Mouse (Mus musculus): Measurements from ENCODE around the gene Pcp4.
A peak's percentile ranks its signal among the peaks of the same experiment; 100 is the strongest.
"Not testable (repeated sequence)": the region's sequence is repeated elsewhere in the genome, so short reads cannot be mapped to it uniquely, and the experiment has no call there.

Gene Pcp4

GRCm38 (mm10) chr16:96467445-96467844 is at the start of gene Pcp4:
Pcp4 (plus strand) TSS chr16:96467606.
- peak; percentile 80 for DNase-seq

GRCm38 (mm10) chr16:96425044-96425443 is 42.4 kb upstream of the Pcp4 start:
- no peak for DNase-seq

DNA sequence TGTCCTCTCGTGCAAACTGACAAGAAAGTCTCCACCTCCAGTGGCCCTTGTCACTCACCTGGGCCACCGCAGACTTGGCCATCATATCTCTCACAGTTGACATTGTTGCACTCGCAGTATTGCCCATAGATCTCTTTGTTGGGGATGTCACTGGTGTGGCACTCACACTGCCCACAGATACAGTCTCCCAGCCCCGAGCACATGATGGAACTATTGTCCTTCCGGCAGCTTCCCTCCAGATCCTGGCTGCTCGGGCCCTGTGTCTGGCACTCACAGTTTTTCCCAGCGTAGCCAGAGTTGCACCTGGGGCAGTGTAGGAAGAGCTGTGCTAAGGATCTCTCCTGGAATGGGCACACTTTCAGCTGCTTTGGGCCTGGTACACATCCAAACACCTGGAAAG is 40.7 kb upstream of the Pcp4 start:
- no peak for DNase-seq

- no peak for DNase-seq
These were observed 38.4 kb upstream of the Pcp4 start for GRCm38 (mm10) chr16:96429046-96429445.

- DNase-seq: no peak
These were observed 34.1 kb upstream of the Pcp4 start for GRCm38 (mm10) chr16:96433266-96433665.

- DNase-seq: no peak
These were observed 33.2 kb upstream of the Pcp4 start for GRCm38 (mm10) chr16:96434024-96434785.

- DNase-seq: no peak
These were observed 28.5 kb upstream of the Pcp4 start for GRCm38 (mm10) chr16:96438946-96439345.

DNA sequence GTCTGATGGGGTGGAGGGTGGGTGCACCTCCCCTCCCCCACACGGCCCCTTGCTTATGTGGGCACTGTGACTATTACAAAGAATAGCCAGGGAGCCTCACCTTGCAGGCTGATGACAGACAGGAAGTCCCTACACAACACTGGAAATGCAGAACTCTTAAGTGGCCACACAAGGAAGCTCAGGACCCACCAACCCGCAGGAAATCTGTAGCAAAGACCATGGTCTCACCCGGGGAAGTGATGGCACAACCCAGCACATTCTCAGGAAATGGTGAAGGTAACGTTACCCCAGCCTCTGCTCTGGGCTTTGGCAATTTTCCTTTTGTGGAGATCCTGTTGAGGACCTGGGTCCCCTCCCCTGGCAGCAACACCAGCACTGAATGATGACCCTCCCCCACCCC is 27.7 kb upstream of the Pcp4 start:
- no peak for DNase-seq

DNA sequence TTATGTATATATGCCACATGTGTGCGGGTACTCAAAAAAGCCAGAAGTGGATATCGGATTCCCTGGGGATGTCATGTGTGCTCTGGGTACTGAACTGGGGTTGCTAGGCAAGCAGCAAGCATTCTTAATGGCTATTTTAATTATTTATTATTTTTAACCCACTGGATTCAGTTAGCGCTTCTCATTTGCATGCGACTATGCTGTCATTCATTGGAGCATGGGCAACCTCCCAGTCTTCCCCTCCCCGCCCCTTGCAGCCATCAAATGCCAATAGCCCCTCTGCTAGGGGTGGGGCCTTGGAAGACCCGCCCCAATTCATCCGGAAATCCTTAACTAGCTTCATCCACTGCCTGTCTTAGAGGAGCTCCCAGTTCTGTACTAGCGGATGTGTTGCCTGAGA is 26.5 kb upstream of the Pcp4 start:
- no peak for DNase-seq

- no peak for DNase-seq
These were observed 25.6 kb upstream of the Pcp4 start for GRCm38 (mm10) chr16:96441826-96442225.

- DNase-seq: no peak
These were observed 23.9 kb upstream of the Pcp4 start, which contains the start of gene Itgb2l for GRCm38 (mm10) chr16:96443468-96443867. Itgb2l (minus strand) TSS chr16:96443619.

DNA sequence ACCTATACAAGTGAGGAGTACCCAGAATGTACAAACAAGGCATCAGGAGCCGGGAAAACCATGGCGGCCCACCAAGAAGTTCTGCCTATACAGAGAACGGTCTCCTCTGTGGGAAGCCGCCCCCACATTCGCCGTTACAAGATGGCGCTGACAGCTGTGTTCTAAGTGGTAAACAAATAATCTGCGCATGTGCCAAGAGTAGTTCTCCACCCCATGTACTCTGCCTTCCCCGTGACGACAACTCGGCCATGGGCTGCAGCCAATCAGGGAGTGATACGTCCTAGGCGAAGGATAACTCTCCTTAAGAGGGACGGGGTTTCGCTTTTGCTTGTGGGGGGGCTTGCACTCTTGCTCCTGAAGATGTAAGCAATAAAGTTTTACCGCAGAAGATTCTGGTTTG is 16.5 kb upstream of the Pcp4 start:
- DNase-seq: not testable (repeated sequence)

DNA sequence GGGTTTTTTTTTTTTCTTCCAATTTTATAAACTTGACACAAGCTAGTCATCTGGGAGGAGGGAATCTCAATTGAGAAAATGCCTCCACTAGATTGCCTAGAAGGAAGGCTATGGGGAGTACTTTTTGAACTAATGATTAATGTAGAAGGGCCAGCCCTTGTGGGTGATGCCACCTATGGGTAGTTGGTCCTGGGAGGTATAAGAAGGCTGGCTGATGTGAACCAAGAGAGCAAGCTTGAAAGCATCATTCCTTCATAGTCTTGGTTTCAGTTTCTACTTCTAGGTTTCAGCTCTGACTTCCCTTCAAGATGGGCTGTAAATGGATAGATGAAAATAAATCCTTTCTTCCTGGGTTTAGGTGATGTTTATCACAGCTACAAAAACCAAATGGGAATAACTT is 13.3 kb upstream of the Pcp4 start:
- no peak for DNase-seq

GRCm38 (mm10) chr16:96457612-96458011 is 9.8 kb upstream of the Pcp4 start:
- DNase-seq: no peak

- no peak for DNase-seq
These were observed 8.1 kb upstream of the Pcp4 start for GRCm38 (mm10) chr16:96459356-96459755.

- no peak for DNase-seq
These were observed 6.6 kb upstream of the Pcp4 start for GRCm38 (mm10) chr16:96460788-96461187.

DNA sequence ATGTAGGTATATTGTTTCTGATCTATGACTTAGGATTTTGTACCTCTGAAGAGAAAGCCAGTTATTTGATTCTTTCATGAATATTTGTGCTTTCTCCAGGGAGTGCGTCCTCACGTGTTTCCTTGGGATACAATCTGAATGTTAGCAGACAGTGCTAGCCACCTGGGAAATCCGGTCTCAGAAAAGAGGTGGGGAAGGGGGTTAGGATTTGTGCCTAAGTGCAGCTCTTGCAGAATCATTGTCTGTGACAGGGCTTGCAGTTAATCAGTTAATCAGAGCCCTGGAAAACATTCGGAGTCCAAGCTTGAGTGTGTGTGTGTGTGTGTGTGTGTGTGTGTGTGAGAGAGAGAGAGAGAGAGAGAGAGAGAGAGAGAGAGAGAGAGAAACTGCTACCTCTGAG is 605 bp downstream of the Pcp4 start:
- no peak for DNase-seq

- no peak for DNase-seq
These were observed 1.3 kb downstream of the Pcp4 start for GRCm38 (mm10) chr16:96468698-96469097.

- DNase-seq: no peak
These were observed 2.2 kb downstream of the Pcp4 start for GRCm38 (mm10) chr16:96469640-96470039.

DNA sequence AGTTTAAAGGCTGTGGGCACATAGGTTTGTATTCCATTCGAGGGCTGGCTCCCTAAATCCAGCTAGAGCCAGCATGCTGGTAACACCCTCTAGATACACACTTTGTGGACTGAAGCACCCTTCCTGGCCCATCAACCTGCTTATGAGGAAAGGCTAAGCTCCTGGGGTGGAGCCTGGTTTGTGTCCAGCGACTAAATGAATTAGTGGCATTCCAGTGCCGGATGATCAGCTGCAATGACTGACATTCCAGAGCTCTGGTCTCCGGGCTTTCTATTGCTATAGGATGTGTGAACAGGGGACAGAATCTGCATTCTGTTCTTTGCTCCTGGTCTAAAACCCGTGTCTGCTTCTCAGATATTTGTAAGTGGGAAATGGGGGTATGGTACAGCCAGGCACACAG is 5.0 kb downstream of the Pcp4 start:
- no peak for DNase-seq

DNA sequence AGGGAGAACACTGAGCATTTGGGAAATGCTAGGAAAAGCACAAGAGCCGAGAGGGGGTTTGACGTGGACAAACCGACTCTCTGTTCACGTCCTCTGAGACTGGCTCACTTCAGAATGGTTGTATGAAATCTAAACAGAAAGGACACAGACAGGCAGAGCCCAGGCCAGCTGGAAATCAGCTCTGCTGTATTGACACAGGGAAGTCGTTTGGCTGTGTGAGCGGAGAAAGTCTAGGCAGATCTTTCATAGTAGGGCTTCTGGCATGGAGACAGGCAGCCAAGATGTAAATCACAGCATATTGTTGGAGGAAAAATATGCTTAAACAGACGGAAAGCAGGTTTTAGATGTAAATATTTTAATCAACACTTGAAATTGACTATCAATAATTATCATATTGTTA is 5.4 kb downstream of the Pcp4 start:
- no peak for DNase-seq

GRCm38 (mm10) chr16:96474185-96474584 is 6.8 kb downstream of the Pcp4 start:
- no peak for DNase-seq

DNA sequence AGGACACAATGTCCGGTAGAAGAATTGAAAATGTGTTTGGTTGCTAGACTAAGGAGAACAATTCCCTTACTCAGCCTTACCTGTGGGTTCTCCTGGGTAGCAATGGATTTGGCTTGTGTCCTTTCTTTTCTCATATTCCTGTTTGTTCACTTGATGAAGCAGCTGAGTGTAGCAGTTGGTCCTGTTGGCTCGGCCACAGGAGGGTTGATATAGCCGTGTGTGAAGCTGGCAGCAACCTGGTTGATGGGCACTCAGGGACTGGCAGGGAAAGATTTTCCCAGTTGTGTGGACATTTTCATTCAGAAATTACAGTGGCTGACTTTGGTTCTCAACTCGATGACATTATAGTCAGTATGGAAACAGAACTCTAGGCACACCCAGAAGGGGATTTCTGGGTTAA is 14.4 kb downstream of the Pcp4 start:
- no peak for DNase-seq

DNA sequence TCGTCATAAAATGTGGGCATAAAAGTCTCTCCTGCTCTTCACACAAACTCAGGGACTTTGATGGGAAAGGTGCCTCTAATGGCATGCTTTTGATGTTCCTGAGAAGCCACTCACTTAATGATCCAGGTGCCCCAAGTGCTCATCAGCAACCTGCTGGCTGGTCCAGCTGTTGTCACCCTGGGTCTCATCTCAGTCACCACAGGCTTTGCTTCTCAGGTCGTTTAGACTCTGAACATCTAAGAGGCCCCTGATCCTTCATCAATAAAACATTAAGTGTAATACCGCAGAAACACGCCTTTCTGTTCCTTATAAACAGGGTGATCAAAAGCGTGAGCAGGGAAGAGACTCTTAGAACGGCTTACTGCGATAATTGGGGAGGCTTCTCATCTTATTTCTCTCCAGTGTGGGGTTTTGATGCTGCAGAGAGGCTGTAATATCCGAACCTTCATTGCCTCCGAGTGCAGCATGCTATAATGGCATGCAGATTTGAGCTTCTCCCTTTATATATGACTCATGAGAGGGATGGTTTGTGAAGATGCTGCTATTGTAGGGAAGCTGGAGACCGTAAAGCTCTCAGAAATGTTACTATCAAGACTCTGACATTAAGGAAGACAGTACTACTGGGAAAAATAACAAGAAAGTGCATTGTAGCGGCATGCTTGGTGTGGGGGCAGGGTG is 19.7 kb downstream of the Pcp4 start:
- DNase-seq: no peak

DNA sequence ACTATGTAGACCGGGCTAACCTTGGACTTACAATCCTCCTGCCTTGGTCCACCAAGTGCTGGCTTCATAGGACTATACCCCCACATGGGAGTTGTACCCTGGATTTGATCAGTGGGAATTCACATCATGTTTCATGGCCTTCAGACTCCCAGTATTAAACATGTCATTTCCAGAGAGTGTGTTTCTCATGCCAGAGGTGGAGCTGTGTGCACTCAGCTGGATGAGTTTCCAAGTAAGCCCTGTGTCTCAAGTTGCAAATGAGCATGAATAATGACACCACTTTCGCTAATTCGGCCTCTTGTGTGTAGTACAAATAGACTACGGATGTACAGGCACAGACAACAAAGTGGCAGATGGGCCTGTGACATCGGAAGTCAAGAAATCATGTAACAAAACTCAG is 20.6 kb downstream of the Pcp4 start:
- DNase-seq: no peak

Measured in kidney, adult 18-20 months (tissue).